Mouse (Mus musculus) stomach, embryonic 16.5 days (tissue): ENCODE measurements around the gene Cyp2a12. TPM values are rescaled to one million over a fixed set of nuclear protein-coding genes. Genes with fewer than 3 reads are reported as not detected.
"Not testable (repeated sequence)": the region's sequence is repeated elsewhere in the genome, so short reads cannot be mapped to it uniquely, and the experiment has no call there.

Source experiments
- ATAC-seq: fragments of 200-750 bp; cut with Nextera tagmentation; 2 replicates; pipeline ENCODE4 v1.8.0; 2017; ENCODE audit warnings: moderate number of reproducible peaks, moderate TSS enrichment; ENCODE audit not compliant: insufficient read depth, low FRiP score
- H3K27ac ChIP-seq: fragments of 300-500 bp; sonication (generic); 2 replicates; pipeline ENCODE4 v1.5.1; 2014; ENCODE audit warnings: low read length
- H3K27me3 ChIP-seq: fragments of 300-500 bp; sonication (generic); 2 replicates; pipeline ENCODE4 v1.6.1; 2014; ENCODE audit warnings: low read length, control low read depth, mixed read lengths; ENCODE audit not compliant: control insufficient read depth, insufficient read depth
- H3K36me3 ChIP-seq: fragments of 300-500 bp; sonication (generic); 2 replicates; pipeline ENCODE4 v1.6.1; 2014; ENCODE audit warnings: low read length; ENCODE audit not compliant: control insufficient read depth, insufficient read depth
- H3K4me1 ChIP-seq: fragments of 300-500 bp; sonication (generic); 2 replicates; pipeline ENCODE4 v1.6.1; 2014; ENCODE audit warnings: low read length, control low read depth, mixed read lengths; ENCODE audit not compliant: control insufficient read depth, insufficient read depth
- H3K4me2 ChIP-seq: fragments of 300-500 bp; sonication (generic); 2 replicates; pipeline ENCODE4 v1.6.1; 2014; ENCODE audit warnings: low read depth, low read length, mixed read lengths
- H3K4me3 ChIP-seq: fragments of 300-500 bp; sonication (generic); replicated peaks from 2 replicates; pipeline ENCODE4 v1.5.1; 2014; ENCODE audit warnings: mild to moderate bottlenecking, low read length
- H3K9ac ChIP-seq: fragments of 300-500 bp; sonication (generic); 2 replicates; pipeline ENCODE4 v1.6.1; 2014; ENCODE audit warnings: low read length
- H3K9me3 ChIP-seq: fragments of 300-500 bp; sonication (generic); replicated peaks from 2 replicates; pipeline ENCODE4 v1.6.1; 2016; ENCODE audit warnings: low read length, control low read depth; ENCODE audit not compliant: control insufficient read depth
- WGBS: fragments of 180-500 bp; shearing (Covaris S2); extraction: QIAGEN DNeasy Blood & Tissue Kit; methylation state at CpG from one replicate; pipeline ENCODE4 v1.1.7; 2014; 5-methylcytosine and 5-hydroxymethylcytosine counted together
- polyA plus RNA-seq: library from polyadenylated mRNA; unstranded; fragments of >200 nt; fragmentation: Nextera tagmentation; extraction: Ambion mirVana; gene quantifications from 2 replicates; pipeline ENCODE4 v1.2.1, GENCODE M21; 2015

Cyp2a12 gene
- 0.14 and 0.22 TPM in 2 replicates for polyA plus RNA-seq

DNA sequence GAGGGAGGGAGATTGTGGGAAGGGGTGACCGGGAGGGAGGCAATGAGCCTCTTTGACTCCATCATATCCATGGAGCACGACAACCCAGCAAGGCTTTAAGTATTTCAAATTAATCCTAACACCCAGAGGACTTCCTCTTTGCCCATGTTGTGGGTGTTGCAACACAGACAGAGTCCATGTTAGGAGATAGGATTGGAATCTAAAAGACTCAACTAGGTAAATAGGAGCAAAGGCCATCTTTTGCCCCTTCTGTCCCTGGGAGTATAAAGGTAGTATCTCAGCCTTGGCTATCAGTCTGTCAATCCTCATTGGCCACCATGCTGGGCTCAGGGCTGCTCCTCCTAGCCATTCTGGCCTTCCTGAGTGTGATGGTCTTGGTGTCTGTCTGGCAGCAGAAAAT, at the start of gene Cyp2a12:
Gene Cyp2a12 (plus strand): TSS at position 293 of the 400 bp plus-strand sequence.
- Histone ChIP-seq H3K4me1 (no peaks in the 10 kb centered on the region), H3K36me3 (no peaks in the 10 kb centered on the region), H3K4me2 (no peak within 1 kb of the TSS), H3K27me3 (no peaks in the 10 kb centered on the region), H3K4me3 (no peak within 1 kb of the TSS), H3K9me3 (no peaks in the 10 kb centered on the region), H3K9ac (no peak within 1 kb of the TSS), H3K27ac (no peak within 1 kb of the TSS)
- no peak for ATAC-seq
- WGBS, result 76% methylated on average over 2 of the region's 2 CpGs

DNA sequence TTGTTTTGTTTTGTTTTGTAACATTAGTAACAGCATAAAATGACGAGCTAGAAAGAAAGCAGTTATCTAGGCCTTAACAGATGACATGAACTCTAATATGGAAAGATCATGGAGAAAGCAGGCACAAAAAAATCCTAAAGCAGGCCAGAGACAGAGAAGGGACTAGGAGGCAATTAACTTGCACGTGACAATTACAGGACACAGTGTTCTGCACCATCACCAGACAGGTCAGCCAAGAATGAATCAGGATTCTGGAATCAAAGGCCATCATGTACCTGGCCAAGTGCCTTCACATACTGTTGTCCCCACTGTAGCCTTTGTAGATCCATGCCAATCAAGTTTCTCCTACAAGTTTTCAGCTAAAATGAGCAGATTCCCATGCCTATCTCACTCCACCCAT, 47.4 kb upstream of the Cyp2a12 start:
- not testable (repeated sequence) for H3K9me3 ChIP-seq, H3K4me3 ChIP-seq, H3K4me2 ChIP-seq, H3K9ac ChIP-seq, ATAC-seq, H3K4me1 ChIP-seq, H3K27me3 ChIP-seq, H3K27ac ChIP-seq, H3K36me3 ChIP-seq
- 78% methylated on average over 2 of the region's 2 CpGs for WGBS

- not testable (repeated sequence) for H3K9me3 ChIP-seq
These were observed 46.9 kb upstream of the Cyp2a12 start for GRCm38 (mm10) chr7:26981937-26982336.

GRCm38 (mm10) chr7:26982551-26982950, 46.3 kb upstream of the Cyp2a12 start:
- Histone ChIP-seq H3K4me1 (no peaks in the 10 kb centered on the region), H3K36me3 (no peaks in the 10 kb centered on the region), H3K9me3 (no peaks in the 10 kb centered on the region), H3K4me2 (no peak overlapping the region), H3K27me3 (no peaks in the 10 kb centered on the region), H3K4me3 (no peak overlapping the region), H3K27ac (no peak overlapping the region), H3K9ac (no peak overlapping the region)
- no peak for ATAC-seq
- WGBS, result 30% methylated on average over 1 of the region's 1 CpGs

More at GRCm38 (mm10) chr7:26981937-26982336, 46.9 kb upstream of the Cyp2a12 start:
- H3K4me1 ChIP-seq, H3K27me3 ChIP-seq, H3K9ac ChIP-seq, H3K4me3 ChIP-seq, H3K27ac ChIP-seq, H3K4me2 ChIP-seq, H3K36me3 ChIP-seq, ATAC-seq: not testable (repeated sequence)
- 84% methylated on average over 1 of the region's 1 CpGs for WGBS

GRCm38 (mm10) chr7:26983151-26983550, 45.7 kb upstream of the Cyp2a12 start:
- not testable (repeated sequence) for H3K4me2 ChIP-seq, ATAC-seq, H3K9me3 ChIP-seq, H3K27ac ChIP-seq, H3K27me3 ChIP-seq, H3K4me3 ChIP-seq, H3K4me1 ChIP-seq, H3K9ac ChIP-seq, H3K36me3 ChIP-seq
- 28% methylated on average over 1 of the region's 1 CpGs for WGBS

DNA sequence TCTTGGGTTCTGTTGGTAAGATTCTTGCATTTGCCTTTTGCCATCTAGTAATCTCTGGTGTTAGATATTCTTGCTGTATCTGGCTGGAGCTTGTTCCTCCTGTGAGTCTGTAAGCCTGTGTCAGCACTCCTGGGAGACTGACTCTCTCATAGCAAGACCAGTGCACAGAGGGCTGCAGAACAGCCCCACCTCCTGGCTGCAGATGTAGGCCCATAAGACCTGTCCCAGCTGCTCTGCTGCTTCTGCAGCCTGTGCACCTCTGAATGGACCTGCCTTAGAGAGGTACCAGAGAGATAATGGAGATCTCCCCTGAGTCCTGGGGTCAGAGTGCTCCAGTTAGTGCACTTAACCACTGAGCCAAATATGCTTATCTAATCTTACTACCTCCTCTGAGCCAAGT, 2.3 kb upstream of the Cyp2a12 start:
- not testable (repeated sequence) for H3K27ac ChIP-seq, ATAC-seq, H3K9me3 ChIP-seq, H3K4me1 ChIP-seq, H3K4me2 ChIP-seq, H3K9ac ChIP-seq, H3K4me3 ChIP-seq, H3K36me3 ChIP-seq, H3K27me3 ChIP-seq

- H3K4me2 ChIP-seq, H3K4me1 ChIP-seq, H3K27ac ChIP-seq, H3K27me3 ChIP-seq, ATAC-seq, H3K36me3 ChIP-seq, H3K9ac ChIP-seq, H3K4me3 ChIP-seq, H3K9me3 ChIP-seq: not testable (repeated sequence)
- WGBS, result 52% methylated on average over 1 of the region's 1 CpGs
These were observed 20.0 kb downstream of the Cyp2a12 start for GRCm38 (mm10) chr7:27048886-27049285.

DNA sequence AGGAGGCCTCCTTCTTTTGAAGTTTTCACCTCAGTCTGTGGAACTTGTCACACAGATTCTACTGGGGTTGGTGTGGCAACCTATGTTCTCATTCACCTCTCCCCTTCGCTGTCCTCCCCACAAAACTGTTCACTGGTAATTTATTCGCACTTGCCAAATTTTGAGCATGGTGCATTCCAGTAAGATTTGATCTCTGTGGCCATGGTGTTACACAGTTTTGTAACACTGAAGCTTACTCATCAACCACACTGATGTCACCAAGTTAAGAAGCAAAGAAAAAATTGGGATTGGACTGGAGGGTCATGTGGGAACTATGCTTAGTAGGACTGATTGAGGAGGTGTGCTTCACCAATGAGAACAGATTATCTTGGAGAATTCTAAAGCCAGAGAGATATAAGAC, 30.5 kb downstream of the Cyp2a12 start:
- H3K27ac ChIP-seq, H3K9ac ChIP-seq, H3K36me3 ChIP-seq, H3K27me3 ChIP-seq, ATAC-seq, H3K9me3 ChIP-seq, H3K4me3 ChIP-seq, H3K4me1 ChIP-seq, H3K4me2 ChIP-seq: not testable (repeated sequence)
- 85% methylated on average over 2 of the region's 2 CpGs for WGBS

DNA sequence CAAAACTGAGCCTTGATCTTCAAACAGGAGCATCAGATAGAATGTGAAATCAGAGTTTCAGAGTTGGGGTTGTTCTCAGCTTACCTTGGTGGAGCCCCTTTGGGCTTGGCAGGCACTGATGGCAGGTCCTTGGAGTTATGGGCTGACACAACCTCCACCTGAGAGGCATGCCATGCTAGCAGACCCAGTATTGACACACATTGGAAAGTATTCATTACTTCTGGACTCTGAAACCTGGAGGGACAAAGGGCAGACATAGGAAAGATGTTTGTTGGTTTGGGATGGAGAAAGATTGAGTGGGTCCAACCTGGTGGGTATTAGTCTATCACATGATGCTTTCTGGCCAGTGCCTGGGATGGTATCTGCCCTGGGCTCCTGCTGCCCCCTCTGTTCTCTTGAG, 31.0 kb downstream of the Cyp2a12 start:
- H3K27ac ChIP-seq, H3K4me2 ChIP-seq, H3K36me3 ChIP-seq, H3K9ac ChIP-seq, H3K4me1 ChIP-seq, H3K4me3 ChIP-seq, ATAC-seq, H3K9me3 ChIP-seq, H3K27me3 ChIP-seq: not testable (repeated sequence)

GRCm38 (mm10) chr7:27078641-27079040, 49.8 kb downstream of the Cyp2a12 start:
- Histone ChIP-seq H3K9me3 (no peaks in the 10 kb centered on the region), H3K4me2 (no peak overlapping the region), H3K9ac (no peak overlapping the region), H3K27ac (no peak overlapping the region), H3K4me3 (no peak overlapping the region), H3K36me3 (no peaks in the 10 kb centered on the region), H3K27me3 (no peaks in the 10 kb centered on the region), H3K4me1 (no peaks in the 10 kb centered on the region)
- ATAC-seq, result no peak
- WGBS, result 78% methylated on average over 1 of the region's 1 CpGs
